Mouse (Mus musculus): ENCODE data around the gene Fam178b. TPM values are rescaled to one million over a fixed set of nuclear protein-coding genes. Genes with fewer than 3 reads are reported as not detected.

The Fam178b gene
- polyA plus RNA-seq, 1 experiment from 2014 or later, result 1.1 TPM

DNA sequence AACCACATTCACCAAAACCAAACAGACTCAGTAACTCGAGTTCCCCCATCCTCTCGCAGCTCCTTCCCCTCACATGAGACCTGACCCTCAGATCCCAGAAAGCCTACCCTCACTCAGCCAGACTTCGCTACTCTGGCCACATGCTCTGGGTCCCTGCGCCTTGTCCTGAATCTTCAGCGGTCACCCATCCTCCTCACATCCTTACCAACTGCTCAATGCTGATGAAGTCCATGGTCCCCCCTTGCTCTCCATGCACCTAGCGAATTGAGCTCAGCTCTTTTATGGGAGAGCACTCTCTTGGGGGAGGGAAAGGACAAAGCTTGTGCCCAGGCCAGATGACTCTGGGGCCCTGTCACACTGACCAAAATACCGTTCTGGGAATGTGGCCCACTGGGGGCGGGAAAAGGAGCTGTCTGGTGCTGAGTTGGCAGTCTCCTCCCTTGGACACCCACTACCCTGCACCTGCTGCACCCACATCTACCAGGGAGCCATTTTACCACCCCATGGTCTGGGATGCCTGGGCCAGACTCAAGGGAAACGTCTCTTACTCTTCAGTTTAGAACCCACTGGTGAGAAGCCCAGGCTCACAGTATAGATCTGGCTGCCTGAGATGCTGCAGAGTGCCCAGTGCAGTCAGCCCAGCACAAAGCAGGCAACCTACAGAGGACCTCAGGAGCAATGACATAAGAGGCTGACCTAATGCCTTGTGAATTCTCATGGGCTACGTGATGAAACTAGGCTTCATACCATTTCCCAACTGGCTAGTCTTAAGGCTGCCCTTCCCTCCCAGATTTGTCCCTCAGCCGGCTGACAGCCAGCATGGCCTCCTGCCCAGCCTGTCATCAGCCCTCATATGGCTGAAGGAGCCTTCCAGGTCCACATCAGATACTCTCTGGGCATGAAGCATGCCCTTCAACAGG lies 147.2 kb downstream of the Fam178b start:
- H3K9me3 ChIP-seq (ENCODE audit: control insufficient read depth, low read depth, low read length), result no peaks in the 10 kb centered on the region
- H3K36me3 ChIP-seq (ENCODE audit: control insufficient read depth, insufficient read depth, low read length), result peaks cover 29% of the 10 kb centered on the region
- H3K4me1 ChIP-seq (ENCODE audit: control insufficient read depth, insufficient read depth, low read length), result no peaks in the 10 kb centered on the region
- ATAC-seq (ENCODE audit: insufficient number of reproducible peaks, insufficient read depth, low FRiP score, low read depth), result no peak
- no peak overlapping the region for H3K27ac ChIP-seq (ENCODE audit: low read length)
- WGBS, result 80% methylated on average over 11 of the region's 11 CpGs
- no peaks in the 10 kb centered on the region for H3K27me3 ChIP-seq (ENCODE audit: control insufficient read depth, insufficient read depth, low read length)
- no peak overlapping the region for H3K4me3 ChIP-seq (ENCODE audit: low read depth, low read length)
- H3K4me2 ChIP-seq (replicated peaks; ENCODE audit: low read depth, low read length), result no peak overlapping the region
- no peak overlapping the region for H3K9ac ChIP-seq (replicated peaks; ENCODE audit: low read depth, low read length)

DNA sequence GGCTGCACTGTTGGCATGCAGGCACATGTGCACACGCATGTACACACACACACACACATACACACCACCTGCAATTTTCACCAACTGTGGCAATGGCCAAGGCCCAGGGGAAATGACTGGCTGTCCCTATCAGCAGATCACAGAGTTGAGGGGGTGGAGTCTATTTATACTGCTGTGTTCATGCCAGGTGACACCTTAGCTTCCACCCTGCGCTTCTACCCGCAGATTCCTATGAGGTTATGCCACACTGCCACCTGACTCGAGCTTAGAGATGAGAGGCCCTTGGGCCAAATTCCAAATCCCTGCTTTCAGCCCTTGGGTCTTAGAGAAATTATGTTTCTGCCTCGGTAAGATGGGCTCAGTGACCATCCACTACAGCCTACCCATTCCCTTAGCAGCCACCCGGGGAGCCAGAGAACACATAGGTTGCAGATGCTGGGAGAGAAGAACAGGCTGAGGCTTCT lies 148.4 kb downstream of the Fam178b start:
- H3K4me2 ChIP-seq (replicated peaks; ENCODE audit: low read depth, low read length), result no peak overlapping the region
- H3K27me3 ChIP-seq (ENCODE audit: control insufficient read depth, insufficient read depth, low read length), result no peaks in the 10 kb centered on the region
- H3K4me1 ChIP-seq (ENCODE audit: control insufficient read depth, insufficient read depth, low read length), result no peaks in the 10 kb centered on the region
- ATAC-seq (ENCODE audit: insufficient number of reproducible peaks, insufficient read depth, low FRiP score, low read depth), result no peak
- no peak overlapping the region for H3K9ac ChIP-seq (replicated peaks; ENCODE audit: low read depth, low read length)
- H3K36me3 ChIP-seq (ENCODE audit: control insufficient read depth, insufficient read depth, low read length), result peaks cover 21% of the 10 kb centered on the region
- no peak overlapping the region for H3K27ac ChIP-seq (ENCODE audit: low read length)
- H3K4me3 ChIP-seq (ENCODE audit: low read depth, low read length), result no peak overlapping the region
- 75% methylated on average over 6 of the region's 6 CpGs for WGBS
- H3K9me3 ChIP-seq (ENCODE audit: control insufficient read depth, low read depth, low read length), result no peaks in the 10 kb centered on the region

DNA sequence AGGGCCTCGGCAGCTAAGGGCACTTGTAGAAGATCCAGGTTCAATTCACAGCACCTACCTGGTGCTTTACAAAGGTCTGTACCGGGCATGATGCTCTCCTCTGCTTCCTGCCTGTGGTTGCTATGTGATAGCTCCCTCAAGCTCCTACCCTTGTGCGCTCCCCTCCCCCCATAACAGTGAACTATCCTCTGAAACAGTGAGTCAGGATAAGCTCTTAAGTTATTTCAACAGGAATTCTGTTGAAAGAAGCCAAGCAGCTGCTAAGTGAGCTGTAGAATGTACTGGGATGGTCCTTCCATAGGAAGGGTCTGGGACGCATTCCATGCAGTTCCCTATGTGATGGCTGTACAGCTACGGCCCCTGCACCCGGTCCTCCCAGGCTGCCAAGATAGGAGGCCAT lies 149.4 kb downstream of the Fam178b start:
- H3K27ac ChIP-seq (ENCODE audit: low read length), result no peak overlapping the region; the same call in 1 of the 2 replicates

DNA sequence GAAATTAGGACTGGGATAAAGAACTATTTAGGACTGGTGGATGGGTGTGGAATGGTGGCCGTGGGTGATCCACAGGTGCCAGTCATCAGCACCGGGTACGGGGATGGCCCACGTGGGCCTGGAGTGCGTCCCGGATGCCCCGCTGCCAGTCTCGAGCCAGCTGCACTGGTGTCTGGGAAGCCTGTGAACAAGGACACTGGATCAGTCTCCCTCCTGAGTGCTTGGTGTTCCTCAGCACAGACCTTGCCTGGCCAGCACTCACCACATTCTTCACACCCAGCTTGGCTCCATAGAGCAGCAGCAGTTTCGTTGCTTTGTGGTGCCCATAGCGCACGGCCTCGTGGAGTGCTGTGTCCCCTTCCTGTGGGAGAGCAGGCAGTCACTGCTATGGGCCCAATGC lies 151.5 kb downstream of the Fam178b start:
- H3K4me3 ChIP-seq (ENCODE audit: low read depth, low read length), result no peak overlapping the region
- WGBS, result 89% methylated on average over 12 of the region's 12 CpGs
- no peak overlapping the region for H3K27ac ChIP-seq (ENCODE audit: low read length)
- no peaks in the 10 kb centered on the region for H3K27me3 ChIP-seq (ENCODE audit: control insufficient read depth, insufficient read depth, low read length)
- ATAC-seq (ENCODE audit: insufficient number of reproducible peaks, insufficient read depth, low FRiP score, low read depth), result no peak
- no peak overlapping the region for H3K9ac ChIP-seq (replicated peaks; ENCODE audit: low read depth, low read length)
- H3K4me2 ChIP-seq (replicated peaks; ENCODE audit: low read depth, low read length), result no peak overlapping the region
- peaks cover 3% of the 10 kb centered on the region; the same call in 1 of the 2 replicates for H3K36me3 ChIP-seq (ENCODE audit: control insufficient read depth, insufficient read depth, low read length)
- H3K4me1 ChIP-seq (ENCODE audit: control insufficient read depth, insufficient read depth, low read length), result no peaks in the 10 kb centered on the region
- no peaks in the 10 kb centered on the region for H3K9me3 ChIP-seq (ENCODE audit: control insufficient read depth, low read depth, low read length)

More for the DNA sequence above, 149.4 kb downstream of the Fam178b start:
- no peaks in the 10 kb centered on the region for H3K27me3 ChIP-seq (ENCODE audit: control insufficient read depth, insufficient read depth, low read length)
- H3K4me2 ChIP-seq (replicated peaks; ENCODE audit: low read depth, low read length), result no peak overlapping the region
- H3K9me3 ChIP-seq (ENCODE audit: control insufficient read depth, low read depth, low read length), result no peaks in the 10 kb centered on the region
- no peak for ATAC-seq (ENCODE audit: insufficient number of reproducible peaks, insufficient read depth, low FRiP score, low read depth)
- no peak overlapping the region for H3K4me3 ChIP-seq (ENCODE audit: low read depth, low read length)
- 75% methylated on average over 6 of the region's 6 CpGs for WGBS
- no peak overlapping the region for H3K9ac ChIP-seq (replicated peaks; ENCODE audit: low read depth, low read length)
- H3K4me1 ChIP-seq (ENCODE audit: control insufficient read depth, insufficient read depth, low read length), result no peaks in the 10 kb centered on the region
- H3K36me3 ChIP-seq (ENCODE audit: control insufficient read depth, insufficient read depth, low read length), result peaks cover 12% of the 10 kb centered on the region

DNA sequence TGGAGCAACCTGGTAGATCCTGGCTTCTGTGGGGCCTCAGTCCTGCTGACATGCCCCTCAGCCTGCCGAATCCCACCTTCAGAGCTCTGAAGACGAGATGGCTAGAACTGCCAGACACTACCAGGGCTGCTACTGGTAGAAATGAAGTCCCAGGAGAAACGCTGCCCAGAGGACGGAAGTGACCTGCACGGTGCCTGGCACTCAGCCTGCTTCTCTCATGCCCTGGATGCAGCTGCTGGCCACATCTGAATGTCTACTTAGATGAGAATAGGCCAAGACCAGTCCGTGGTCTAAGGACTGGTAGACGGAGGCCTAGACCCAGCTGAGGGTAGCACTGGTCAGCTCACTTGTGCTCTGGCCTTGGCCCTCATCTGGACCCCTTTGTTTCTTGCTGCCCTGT lies 152.0 kb downstream of the Fam178b start:
- no peak overlapping the region for H3K4me3 ChIP-seq (ENCODE audit: low read depth, low read length)
- no peak for ATAC-seq (ENCODE audit: insufficient number of reproducible peaks, insufficient read depth, low FRiP score, low read depth)
- no peaks in the 10 kb centered on the region for H3K9me3 ChIP-seq (ENCODE audit: control insufficient read depth, low read depth, low read length)
- H3K36me3 ChIP-seq (ENCODE audit: control insufficient read depth, insufficient read depth, low read length), result peaks cover 3% of the 10 kb centered on the region; the same call in 1 of the 2 replicates
- H3K4me2 ChIP-seq (replicated peaks; ENCODE audit: low read depth, low read length), result no peak overlapping the region
- no peak overlapping the region for H3K9ac ChIP-seq (replicated peaks; ENCODE audit: low read depth, low read length)
- no peaks in the 10 kb centered on the region for H3K4me1 ChIP-seq (ENCODE audit: control insufficient read depth, insufficient read depth, low read length)
- no peak overlapping the region for H3K27ac ChIP-seq (ENCODE audit: low read length)
- WGBS, result 90% methylated on average over 7 of the region's 7 CpGs
- no peaks in the 10 kb centered on the region for H3K27me3 ChIP-seq (ENCODE audit: control insufficient read depth, insufficient read depth, low read length)

DNA sequence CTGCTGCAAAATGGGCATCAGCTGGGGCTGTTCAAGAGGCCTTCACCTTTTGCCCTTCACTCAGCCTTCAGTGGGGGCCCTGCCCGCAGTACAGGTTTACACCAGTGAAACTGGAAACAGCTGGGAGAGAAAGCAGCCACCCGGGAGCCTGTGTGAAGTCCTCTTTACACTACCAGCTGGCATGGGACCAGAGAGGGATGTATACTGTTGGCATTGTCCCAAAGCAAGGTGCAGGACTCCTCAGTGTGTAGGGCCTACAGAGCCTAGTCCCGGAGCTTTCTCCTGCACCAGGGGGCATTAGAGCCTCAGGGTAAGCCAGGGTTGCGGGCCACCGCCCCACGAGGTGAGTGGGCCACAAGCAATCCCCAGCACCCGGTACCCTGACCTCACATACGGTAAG lies 152.5 kb downstream of the Fam178b start:
- Histone ChIP-seq H3K9me3 (ENCODE audit: control insufficient read depth, low read depth, low read length) (no peaks in the 10 kb centered on the region), H3K27me3 (ENCODE audit: control insufficient read depth, insufficient read depth, low read length) (no peaks in the 10 kb centered on the region), H3K4me2 (replicated peaks; ENCODE audit: low read depth, low read length) (no peak overlapping the region), H3K27ac (ENCODE audit: low read length) (no peak overlapping the region), H3K4me1 (ENCODE audit: control insufficient read depth, insufficient read depth, low read length) (no peaks in the 10 kb centered on the region), H3K4me3 (ENCODE audit: low read depth, low read length) (no peak overlapping the region), H3K9ac (replicated peaks; ENCODE audit: low read depth, low read length) (no peak overlapping the region), H3K36me3 (ENCODE audit: control insufficient read depth, insufficient read depth, low read length) (peaks cover 8% of the 10 kb centered on the region; the same call in 1 of the 2 replicates)
- WGBS, result 68% methylated on average over 8 of the region's 8 CpGs
- peak; percentile 33; the same call in 1 of the 2 replicates for ATAC-seq (ENCODE audit: insufficient number of reproducible peaks, insufficient read depth, low FRiP score, low read depth)

DNA sequence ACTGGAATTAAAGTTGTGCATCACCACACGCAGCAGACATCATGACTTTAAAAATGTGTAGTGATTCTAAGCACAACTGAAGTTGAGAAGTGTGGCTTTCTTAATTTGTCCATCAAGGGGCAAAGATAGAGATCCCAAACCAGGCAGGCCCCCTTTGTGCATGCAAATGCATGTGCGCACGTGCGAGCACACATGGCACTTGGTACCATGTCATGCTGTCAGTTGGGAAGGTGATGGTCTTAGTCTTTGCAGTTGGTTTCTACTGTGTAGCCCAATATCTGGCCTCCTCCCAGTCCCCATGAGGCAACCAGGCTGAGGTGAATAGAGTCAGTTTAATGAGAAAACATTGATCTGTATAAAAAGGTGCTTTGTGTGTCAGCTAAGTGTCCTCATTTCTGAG lies 153.1 kb downstream of the Fam178b start:
- H3K4me3 ChIP-seq (ENCODE audit: low read depth, low read length), result no peak overlapping the region
- no peaks in the 10 kb centered on the region for H3K27me3 ChIP-seq (ENCODE audit: control insufficient read depth, insufficient read depth, low read length)
- 96% methylated on average over 4 of the region's 4 CpGs for WGBS
- no peak for ATAC-seq (ENCODE audit: insufficient number of reproducible peaks, insufficient read depth, low FRiP score, low read depth)
- H3K27ac ChIP-seq (ENCODE audit: low read length), result no peak overlapping the region
- H3K9ac ChIP-seq (replicated peaks; ENCODE audit: low read depth, low read length), result no peak overlapping the region
- H3K4me2 ChIP-seq (replicated peaks; ENCODE audit: low read depth, low read length), result no peak overlapping the region
- peaks cover 14% of the 10 kb centered on the region for H3K36me3 ChIP-seq (ENCODE audit: control insufficient read depth, insufficient read depth, low read length)
- no peaks in the 10 kb centered on the region for H3K4me1 ChIP-seq (ENCODE audit: control insufficient read depth, insufficient read depth, low read length)
- no peaks in the 10 kb centered on the region for H3K9me3 ChIP-seq (ENCODE audit: control insufficient read depth, low read depth, low read length)

DNA sequence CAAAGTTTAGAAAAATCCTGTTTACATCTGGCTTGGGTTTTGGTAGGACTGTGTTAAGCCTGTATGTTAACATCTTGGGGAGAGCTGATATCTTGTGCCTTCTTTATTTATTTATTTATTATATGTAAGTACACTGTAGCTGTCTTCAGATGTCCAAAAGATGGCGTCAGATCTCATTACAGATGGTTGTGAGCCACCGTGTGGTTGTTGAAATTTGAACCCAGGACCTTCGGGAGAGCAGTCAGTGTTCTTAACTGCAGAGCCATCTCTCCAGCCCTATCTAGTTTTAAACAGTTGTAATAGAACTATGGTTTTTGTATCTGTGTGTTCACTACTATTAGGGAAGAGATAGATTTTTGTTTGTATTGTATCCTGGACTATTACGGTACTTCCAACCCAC lies 153.7 kb downstream of the Fam178b start:
- no peak overlapping the region for H3K4me2 ChIP-seq (replicated peaks; ENCODE audit: low read depth, low read length)
- no peaks in the 10 kb centered on the region for H3K27me3 ChIP-seq (ENCODE audit: control insufficient read depth, insufficient read depth, low read length)
- peaks cover 15% of the 10 kb centered on the region for H3K36me3 ChIP-seq (ENCODE audit: control insufficient read depth, insufficient read depth, low read length)
- no peaks in the 10 kb centered on the region for H3K9me3 ChIP-seq (ENCODE audit: control insufficient read depth, low read depth, low read length)
- H3K4me1 ChIP-seq (ENCODE audit: control insufficient read depth, insufficient read depth, low read length), result no peaks in the 10 kb centered on the region
- ATAC-seq (ENCODE audit: insufficient number of reproducible peaks, insufficient read depth, low FRiP score, low read depth), result no peak
- H3K27ac ChIP-seq (ENCODE audit: low read length), result no peak overlapping the region
- 88% methylated on average over 4 of the region's 4 CpGs for WGBS
- no peak overlapping the region for H3K9ac ChIP-seq (replicated peaks; ENCODE audit: low read depth, low read length)
- no peak overlapping the region for H3K4me3 ChIP-seq (ENCODE audit: low read depth, low read length)
